Mouse (Mus musculus): ENCODE results near the gene Fcgr3. TPM values are rescaled to one million over a fixed set of nuclear protein-coding genes. Genes with fewer than 3 reads are reported as not detected.
A peak's percentile ranks its signal among the peaks of the same experiment; 100 is the strongest.
"Not testable (repeated sequence)": the region's sequence is repeated elsewhere in the genome, so short reads cannot be mapped to it uniquely, and the experiment has no call there.

Fcgr3 gene
- polyA plus RNA-seq, 1 experiment from 2014 or later = 4.3 TPM

GRCm38 (mm10) chr1:171090761-171091160 lies 26.0 kb upstream of the Fcgr3 start:
- no peak overlapping the region for H3K4me3 ChIP-seq (ENCODE audit: low read depth, low read length)
- ATAC-seq (replicated peaks; ENCODE audit: low FRiP score) (no peak), DNase-seq (ENCODE audit: low spot score) (no peak)
- H3K27ac ChIP-seq (ENCODE audit: low read depth, low read length) = no peak overlapping the region
- H3K36me3 ChIP-seq (ENCODE audit: control insufficient read depth, insufficient read depth, low read length) = no peaks in the 10 kb centered on the region
- H3K9me3 ChIP-seq (ENCODE audit: control insufficient read depth, low read length) = no peaks in the 10 kb centered on the region
- no peak overlapping the region for H3K9ac ChIP-seq (ENCODE audit: low read length)
- H3K27me3 ChIP-seq (ENCODE audit: control insufficient read depth, insufficient read depth, low read length) = peaks cover 6% of the 10 kb centered on the region
- 76% methylated on average over 2 of the region's 2 CpGs for WGBS
- H3K4me2 ChIP-seq (ENCODE audit: low read depth, low read length, severe bottlenecking) = no peak overlapping the region
- H3K4me1 ChIP-seq (replicated peaks; ENCODE audit: control insufficient read depth, insufficient read depth, low read length) = no peaks in the 10 kb centered on the region

DNA sequence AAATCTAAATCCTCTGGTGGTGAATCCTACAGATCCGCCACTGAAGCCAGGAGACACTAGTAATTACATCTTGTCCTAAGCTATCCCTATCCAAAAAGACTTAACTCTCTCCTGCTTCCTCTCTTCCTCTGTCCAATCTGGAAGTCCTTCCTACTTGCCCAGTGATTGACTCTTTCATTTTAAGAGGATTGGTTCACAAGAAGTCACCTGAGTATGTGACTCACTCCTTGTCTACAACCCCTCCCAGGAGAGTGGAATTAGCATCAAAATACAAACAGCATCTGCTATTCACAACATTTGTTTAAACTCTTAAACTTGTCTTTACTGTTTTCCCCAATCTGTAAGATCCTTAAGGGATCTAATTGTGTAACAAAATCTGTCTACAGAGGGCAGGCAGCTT lies 25.2 kb upstream of the Fcgr3 start:
- DNase-seq (ENCODE audit: low spot score) = no peak
- 92% methylated on average over 1 of the region's 1 CpGs for WGBS

DNA sequence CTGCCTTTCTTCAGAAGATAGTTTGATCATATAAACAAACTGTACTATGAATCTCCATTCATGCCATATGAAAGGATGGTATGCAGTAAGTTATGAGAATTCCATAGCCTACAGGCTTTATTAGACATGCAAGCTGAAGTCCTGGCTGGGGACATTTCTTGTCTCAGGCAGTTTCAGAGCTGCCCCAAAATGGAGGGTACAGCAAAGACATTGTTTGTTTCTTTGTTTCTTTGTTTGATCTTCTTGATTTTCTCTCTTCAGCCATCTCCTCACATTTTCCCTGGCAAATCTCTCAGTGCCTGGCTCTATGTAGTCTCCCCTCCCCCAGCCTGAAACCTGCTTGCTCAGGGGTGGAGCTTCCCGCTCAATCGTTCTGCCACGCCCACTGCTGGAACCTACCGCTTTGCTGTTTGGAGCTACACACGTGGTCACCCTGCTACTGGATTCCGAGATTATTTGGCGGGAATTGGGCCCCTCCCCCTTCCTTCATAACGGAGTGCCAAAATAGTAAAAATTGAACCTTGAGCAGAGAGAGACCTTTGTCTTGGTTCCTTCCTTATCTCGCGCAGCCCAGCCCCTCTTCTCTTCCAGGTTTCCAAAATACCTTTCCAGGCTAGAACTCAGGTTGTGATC lies 23.6 kb upstream of the Fcgr3 start:
- H3K9me3 ChIP-seq (ENCODE audit: control insufficient read depth, low read length); ATAC-seq (replicated peaks; ENCODE audit: low FRiP score); H3K4me1 ChIP-seq (replicated peaks; ENCODE audit: control insufficient read depth, insufficient read depth, low read length); H3K9ac ChIP-seq (ENCODE audit: low read length); H3K4me3 ChIP-seq (ENCODE audit: low read depth, low read length); H3K27me3 ChIP-seq (ENCODE audit: control insufficient read depth, insufficient read depth, low read length); H3K36me3 ChIP-seq (ENCODE audit: control insufficient read depth, insufficient read depth, low read length); H3K27ac ChIP-seq (ENCODE audit: low read depth, low read length): not testable (repeated sequence)
- DNase-seq (ENCODE audit: low spot score) = peak; percentile 60
- H3K4me2 ChIP-seq (ENCODE audit: low read depth, low read length, severe bottlenecking) = peak overlapping the region; percentile 29; the same call in 1 of the 2 replicates
- WGBS = under 1% methylated on average over 10 of the region's 10 CpGs

More for the DNA sequence above, 25.2 kb upstream of the Fcgr3 start:
- Histone ChIP-seq H3K4me3 (ENCODE audit: low read depth, low read length) (no peak overlapping the region), H3K4me2 (ENCODE audit: low read depth, low read length, severe bottlenecking) (no peak overlapping the region), H3K9ac (ENCODE audit: low read length) (no peak overlapping the region), H3K36me3 (ENCODE audit: control insufficient read depth, insufficient read depth, low read length) (no peaks in the 10 kb centered on the region), H3K27me3 (ENCODE audit: control insufficient read depth, insufficient read depth, low read length) (peaks cover 6% of the 10 kb centered on the region), H3K27ac (ENCODE audit: low read depth, low read length) (no peak overlapping the region), H3K9me3 (ENCODE audit: control insufficient read depth, low read length) (no peaks in the 10 kb centered on the region), H3K4me1 (replicated peaks; ENCODE audit: control insufficient read depth, insufficient read depth, low read length) (no peaks in the 10 kb centered on the region)
- ATAC-seq (replicated peaks; ENCODE audit: low FRiP score) = no peak

DNA sequence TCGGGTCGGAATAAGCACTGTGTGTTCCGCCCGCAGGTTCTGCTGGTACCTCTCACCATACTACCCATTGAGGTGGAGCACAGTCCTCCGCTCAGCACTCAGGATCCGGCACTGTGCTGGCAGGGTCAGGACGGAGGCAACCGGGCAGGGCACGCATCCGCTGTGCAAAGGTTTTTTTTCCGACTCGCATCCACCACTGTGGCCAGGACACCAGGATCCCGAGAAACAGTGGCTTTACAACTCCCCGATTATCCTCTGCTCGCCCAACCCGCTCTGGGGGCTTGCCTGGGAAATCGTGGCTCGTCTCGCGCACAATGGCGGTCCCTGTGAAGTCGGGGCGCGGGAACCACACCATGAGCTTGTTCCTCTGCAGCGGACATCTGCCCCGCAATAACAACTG lies 21.0 kb upstream of the Fcgr3 start:
- under 1% methylated on average over 26 of the region's 26 CpGs for WGBS
- peak overlapping the region; percentile 48 for H3K4me3 ChIP-seq (ENCODE audit: low read depth, low read length)
- H3K4me2 ChIP-seq (ENCODE audit: low read depth, low read length, severe bottlenecking) = peak overlapping the region; percentile 81
- no peak overlapping the region for H3K27ac ChIP-seq (ENCODE audit: low read depth, low read length)
- ATAC-seq (replicated peaks; ENCODE audit: low FRiP score) (no peak), DNase-seq (ENCODE audit: low spot score) (peak; percentile 72)
- no peaks in the 10 kb centered on the region for H3K4me1 ChIP-seq (replicated peaks; ENCODE audit: control insufficient read depth, insufficient read depth, low read length)
- H3K36me3 ChIP-seq (ENCODE audit: control insufficient read depth, insufficient read depth, low read length) = no peaks in the 10 kb centered on the region
- no peaks in the 10 kb centered on the region for H3K9me3 ChIP-seq (ENCODE audit: control insufficient read depth, low read length)
- peaks cover 9% of the 10 kb centered on the region for H3K27me3 ChIP-seq (ENCODE audit: control insufficient read depth, insufficient read depth, low read length)
- peak overlapping the region; percentile 62 for H3K9ac ChIP-seq (ENCODE audit: low read length)

DNA sequence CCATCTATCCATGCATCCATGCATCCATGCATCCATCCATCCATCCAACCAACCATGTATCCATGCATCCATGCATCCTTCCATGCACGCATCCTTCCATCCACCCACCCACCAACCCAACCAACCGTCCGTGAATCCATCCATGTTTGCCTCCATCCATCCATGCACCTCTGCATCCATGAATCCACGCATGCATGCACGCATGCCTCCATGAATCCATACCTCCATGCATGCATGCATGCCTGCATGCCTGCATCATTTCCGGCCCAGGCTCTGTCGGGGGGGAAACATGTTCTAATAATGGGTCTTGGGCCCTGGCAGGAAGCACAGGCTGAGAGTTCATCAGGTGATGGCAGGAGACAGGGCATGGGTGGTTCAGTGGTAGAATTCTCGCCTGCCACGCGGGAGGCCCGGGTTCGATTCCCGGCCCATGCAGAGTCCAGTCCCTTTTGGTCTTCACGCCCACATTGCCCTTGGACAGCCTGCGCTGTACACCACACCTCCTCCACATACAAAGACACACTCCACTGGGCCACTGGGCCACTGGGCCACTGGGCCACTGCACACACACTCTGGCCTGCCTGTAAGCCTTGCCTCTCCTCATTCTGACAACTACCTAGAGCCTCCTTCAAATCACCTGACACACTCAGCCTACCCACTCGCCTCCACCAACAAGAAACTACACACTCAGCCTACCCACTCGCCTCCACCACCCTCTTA lies 16.9 kb upstream of the Fcgr3 start:
- not testable (repeated sequence) for H3K4me3 ChIP-seq (ENCODE audit: low read depth, low read length); DNase-seq (ENCODE audit: low spot score); H3K9me3 ChIP-seq (ENCODE audit: control insufficient read depth, low read length); H3K36me3 ChIP-seq (ENCODE audit: control insufficient read depth, insufficient read depth, low read length); H3K4me2 ChIP-seq (ENCODE audit: low read depth, low read length, severe bottlenecking); H3K27ac ChIP-seq (ENCODE audit: low read depth, low read length); H3K9ac ChIP-seq (ENCODE audit: low read length); H3K4me1 ChIP-seq (replicated peaks; ENCODE audit: control insufficient read depth, insufficient read depth, low read length)
- ATAC-seq (replicated peaks; ENCODE audit: low FRiP score) = peak; percentile 19
- WGBS = 49% methylated on average over 9 of the region's 17 CpGs
- H3K27me3 ChIP-seq (ENCODE audit: control insufficient read depth, insufficient read depth, low read length) = peaks cover 21% of the 10 kb centered on the region

- H3K9me3 ChIP-seq (ENCODE audit: control insufficient read depth, low read length); DNase-seq (ENCODE audit: low spot score); H3K27ac ChIP-seq (ENCODE audit: low read depth, low read length); H3K4me3 ChIP-seq (ENCODE audit: low read depth, low read length); H3K4me1 ChIP-seq (replicated peaks; ENCODE audit: control insufficient read depth, insufficient read depth, low read length); H3K36me3 ChIP-seq (ENCODE audit: control insufficient read depth, insufficient read depth, low read length); H3K9ac ChIP-seq (ENCODE audit: low read length); H3K4me2 ChIP-seq (ENCODE audit: low read depth, low read length, severe bottlenecking): not testable (repeated sequence)
- H3K27me3 ChIP-seq (ENCODE audit: control insufficient read depth, insufficient read depth, low read length) = peaks cover 15% of the 10 kb centered on the region
- ATAC-seq (replicated peaks; ENCODE audit: low FRiP score) = peak; percentile 49
- WGBS = no CpG with 5 or more reads among the region's 43 CpGs
Measured at GRCm38 (mm10) chr1:171079825-171080224, 15.1 kb upstream of the Fcgr3 start.

GRCm38 (mm10) chr1:171079345-171079744 lies 14.6 kb upstream of the Fcgr3 start:
- not testable (repeated sequence) for H3K4me3 ChIP-seq (ENCODE audit: low read depth, low read length); DNase-seq (ENCODE audit: low spot score)

GRCm38 (mm10) chr1:171078419-171078818 lies 13.7 kb upstream of the Fcgr3 start:
- not testable (repeated sequence) for H3K9me3 ChIP-seq (ENCODE audit: control insufficient read depth, low read length); H3K27ac ChIP-seq (ENCODE audit: low read depth, low read length); H3K4me1 ChIP-seq (replicated peaks; ENCODE audit: control insufficient read depth, insufficient read depth, low read length); DNase-seq (ENCODE audit: low spot score); H3K4me3 ChIP-seq (ENCODE audit: low read depth, low read length); H3K9ac ChIP-seq (ENCODE audit: low read length); H3K36me3 ChIP-seq (ENCODE audit: control insufficient read depth, insufficient read depth, low read length); ATAC-seq (replicated peaks; ENCODE audit: low FRiP score)
- Histone ChIP-seq H3K4me2 (ENCODE audit: low read depth, low read length, severe bottlenecking) (0 out of 2 replicates have a peak overlapping the region, but pooled peaks have one; percentile 29), H3K27me3 (ENCODE audit: control insufficient read depth, insufficient read depth, low read length) (peaks cover 21% of the 10 kb centered on the region)
- WGBS = 28% methylated on average over 12 of the region's 12 CpGs

More at GRCm38 (mm10) chr1:171079345-171079744, 14.6 kb upstream of the Fcgr3 start:
- peaks cover 16% of the 10 kb centered on the region for H3K27me3 ChIP-seq (ENCODE audit: control insufficient read depth, insufficient read depth, low read length)
- H3K4me2 ChIP-seq (ENCODE audit: low read depth, low read length, severe bottlenecking); H3K9ac ChIP-seq (ENCODE audit: low read length); H3K36me3 ChIP-seq (ENCODE audit: control insufficient read depth, insufficient read depth, low read length); H3K4me1 ChIP-seq (replicated peaks; ENCODE audit: control insufficient read depth, insufficient read depth, low read length); H3K9me3 ChIP-seq (ENCODE audit: control insufficient read depth, low read length); H3K27ac ChIP-seq (ENCODE audit: low read depth, low read length): not testable (repeated sequence)
- 0% methylated on average over 1 of the region's 35 CpGs for WGBS
- peak; percentile 65 for ATAC-seq (replicated peaks; ENCODE audit: low FRiP score)
